Mouse (Mus musculus): ENCODE measurements around the gene Pla2g7. TPM values are rescaled to one million over a fixed set of nuclear protein-coding genes. Genes with fewer than 3 reads are reported as not detected.

Gene Pla2g7
- polyA plus RNA-seq, 1 experiment from 2014 or later: 14.5 TPM

GRCm38 (mm10) chr17:43629496-43630426, 61.9 kb downstream of the Pla2g7 start, which contains the start of gene Tdrd6:
Gene Tdrd6, minus strand, starts transcription at chr17:43630299.
- Histone ChIP-seq H3K4me3 (peak within 1 kb of the TSS; percentile 44), H3K27ac (no peak within 1 kb of the TSS), H3K4me2 (peak within 1 kb of the TSS; percentile 77), H3K9me3 (no peaks in the 10 kb centered on the region), H3K4me1 (peaks cover 15% of the 10 kb centered on the region), H3K27me3 (replicated peaks) (peaks cover 29% of the 10 kb centered on the region), H3K9ac (peak within 1 kb of the TSS; percentile 43), H3K36me3 (replicated peaks) (no peaks in the 10 kb centered on the region)
- 3% methylated on average over 83 of the region's 83 CpGs for WGBS
- peak; percentile 84 for ATAC-seq (replicated peaks)

GRCm38 (mm10) chr17:43630427-43630760, 62.5 kb downstream of the Pla2g7 start:
- H3K27ac ChIP-seq: no peak overlapping the region
- H3K4me1 ChIP-seq: peaks cover 15% of the 10 kb centered on the region
- peak; percentile 2; the same call in 1 of the 2 replicates for ATAC-seq (replicated peaks)
- H3K9me3 ChIP-seq: no peaks in the 10 kb centered on the region
- no peak overlapping the region for H3K9ac ChIP-seq
- H3K4me2 ChIP-seq: peak overlapping the region; percentile 77
- peaks cover 29% of the 10 kb centered on the region for H3K27me3 ChIP-seq (replicated peaks)
- peak overlapping the region; percentile 44 for H3K4me3 ChIP-seq
- no peaks in the 10 kb centered on the region for H3K36me3 ChIP-seq (replicated peaks)
- WGBS: 47% methylated on average over 13 of the region's 13 CpGs

GRCm38 (mm10) chr17:43637146-43637545, 69.2 kb downstream of the Pla2g7 start:
- Histone ChIP-seq H3K36me3 (replicated peaks) (0 out of 2 replicates have a peak, but pooled peaks cover 8% of the 10 kb centered on the region), H3K9me3 (no peaks in the 10 kb centered on the region), H3K27ac (no peak overlapping the region), H3K9ac (no peak overlapping the region), H3K27me3 (replicated peaks) (no peaks in the 10 kb centered on the region), H3K4me3 (no peak overlapping the region), H3K4me2 (no peak overlapping the region), H3K4me1 (no peaks in the 10 kb centered on the region)
- 99% methylated on average over 4 of the region's 4 CpGs for WGBS
- no peak for ATAC-seq (replicated peaks)

GRCm38 (mm10) chr17:43640825-43641224, 72.9 kb downstream of the Pla2g7 start:
- ATAC-seq (replicated peaks): no peak
- Histone ChIP-seq H3K9me3 (no peaks in the 10 kb centered on the region), H3K4me3 (no peak overlapping the region), H3K4me1 (no peaks in the 10 kb centered on the region), H3K27ac (no peak overlapping the region), H3K4me2 (no peak overlapping the region), H3K9ac (no peak overlapping the region), H3K36me3 (replicated peaks) (peaks cover 29% of the 10 kb centered on the region), H3K27me3 (replicated peaks) (no peaks in the 10 kb centered on the region)
- 92% methylated on average over 1 of the region's 1 CpGs for WGBS

GRCm38 (mm10) chr17:43643191-43643590, 75.3 kb downstream of the Pla2g7 start:
- WGBS: 78% methylated on average over 7 of the region's 7 CpGs
- Histone ChIP-seq H3K4me2 (no peak overlapping the region), H3K9me3 (no peaks in the 10 kb centered on the region), H3K27ac (no peak overlapping the region), H3K4me1 (no peaks in the 10 kb centered on the region), H3K9ac (no peak overlapping the region), H3K36me3 (replicated peaks) (peaks cover 30% of the 10 kb centered on the region), H3K27me3 (replicated peaks) (no peaks in the 10 kb centered on the region), H3K4me3 (no peak overlapping the region)
- no peak for ATAC-seq (replicated peaks)

- no peak overlapping the region for H3K27ac ChIP-seq
- H3K9ac ChIP-seq: no peak overlapping the region
- H3K36me3 ChIP-seq (replicated peaks): peaks cover 30% of the 10 kb centered on the region
- H3K4me1 ChIP-seq: no peaks in the 10 kb centered on the region
- H3K9me3 ChIP-seq: no peaks in the 10 kb centered on the region
- H3K27me3 ChIP-seq (replicated peaks): no peaks in the 10 kb centered on the region
- H3K4me3 ChIP-seq: no peak overlapping the region
- no peak for ATAC-seq (replicated peaks)
- WGBS: 81% methylated on average over 7 of the region's 7 CpGs
- no peak overlapping the region for H3K4me2 ChIP-seq
Observed at GRCm38 (mm10) chr17:43644375-43644774, 76.5 kb downstream of the Pla2g7 start.

- Histone ChIP-seq H3K9me3 (no peaks in the 10 kb centered on the region), H3K4me2 (no peak overlapping the region), H3K4me3 (no peak overlapping the region), H3K4me1 (no peaks in the 10 kb centered on the region), H3K9ac (no peak overlapping the region), H3K27me3 (replicated peaks) (no peaks in the 10 kb centered on the region), H3K36me3 (replicated peaks) (peaks cover 30% of the 10 kb centered on the region), H3K27ac (no peak overlapping the region)
- no peak for ATAC-seq (replicated peaks)
- WGBS: 95% methylated on average over 3 of the region's 3 CpGs
Observed at GRCm38 (mm10) chr17:43645136-43645535, 77.2 kb downstream of the Pla2g7 start.

GRCm38 (mm10) chr17:43646925-43647324, 79.0 kb downstream of the Pla2g7 start:
- H3K36me3 ChIP-seq (replicated peaks): peaks cover 40% of the 10 kb centered on the region

GRCm38 (mm10) chr17:43649641-43650436, 81.9 kb downstream of the Pla2g7 start:
- Histone ChIP-seq H3K36me3 (replicated peaks) (peaks cover 37% of the 10 kb centered on the region), H3K4me2 (no peak overlapping the region), H3K4me3 (no peak overlapping the region), H3K4me1 (no peaks in the 10 kb centered on the region), H3K27me3 (replicated peaks) (no peaks in the 10 kb centered on the region), H3K9ac (no peak overlapping the region), H3K27ac (no peak overlapping the region), H3K9me3 (no peaks in the 10 kb centered on the region)
- WGBS: 74% methylated on average over 10 of the region's 10 CpGs
- ATAC-seq (replicated peaks): no peak

More at GRCm38 (mm10) chr17:43646925-43647324, 79.0 kb downstream of the Pla2g7 start:
- no peak overlapping the region for H3K4me2 ChIP-seq
- 43% methylated on average over 5 of the region's 5 CpGs for WGBS
- H3K9me3 ChIP-seq: no peaks in the 10 kb centered on the region
- no peak overlapping the region for H3K4me3 ChIP-seq
- H3K4me1 ChIP-seq: no peaks in the 10 kb centered on the region
- ATAC-seq (replicated peaks): no peak; the same call in 1 of the 2 replicates
- no peak overlapping the region for H3K27ac ChIP-seq
- no peak overlapping the region for H3K9ac ChIP-seq
- H3K27me3 ChIP-seq (replicated peaks): no peaks in the 10 kb centered on the region

- ATAC-seq (replicated peaks): no peak
- 76% methylated on average over 14 of the region's 14 CpGs for WGBS
- Histone ChIP-seq H3K4me3 (no peak overlapping the region), H3K4me2 (no peak overlapping the region), H3K36me3 (replicated peaks) (peaks cover 28% of the 10 kb centered on the region), H3K4me1 (no peaks in the 10 kb centered on the region), H3K9ac (no peak overlapping the region), H3K9me3 (no peaks in the 10 kb centered on the region), H3K27me3 (replicated peaks) (no peaks in the 10 kb centered on the region), H3K27ac (no peak overlapping the region)
Observed at GRCm38 (mm10) chr17:43651314-43652046, 83.6 kb downstream of the Pla2g7 start.
